Mouse (Mus musculus) bone marrow, adult 2 months (tissue): ENCODE measurements around the gene Marc1.

Experiments used
- CTCF ChIP-seq: fragments of 200-500 bp; IDR thresholded peaks from 2 replicates; pipeline ENCODE4 v1.5.1; 2011; ENCODE audit warnings: low read length, control low read depth; ENCODE audit not compliant: control insufficient read depth, insufficient read depth
- POLR2A ChIP-seq: fragments of 200-500 bp; IDR thresholded peaks from 2 replicates; pipeline ENCODE4 v1.6.1; 2011; ENCODE audit warnings: low read depth, mild to moderate bottlenecking, control low read depth, low read length, borderline replicate concordance; ENCODE audit not compliant: control insufficient read depth

- no peak for TF ChIP-seq CTCF
- TF ChIP-seq POLR2A = no peak
Observed at GRCm38 (mm10) chr1:184822678-184823077, 11.6 kb upstream of the Marc1 start.
